Mouse (Mus musculus) heart, postnatal 0 days (tissue): ENCODE measurements around the gene 9530003J23Rik. TPM values are rescaled to one million over a fixed set of nuclear protein-coding genes. Genes with fewer than 3 reads are reported as not detected.
A peak's percentile ranks its signal among the peaks of the same experiment; 100 is the strongest.

Source experiments
- ATAC-seq: fragments of 200-750 bp; cut with Nextera tagmentation; 2 replicates; pipeline ENCODE4 v1.8.0; 2017; ENCODE audit warnings: low read depth, moderate number of reproducible peaks, moderate library complexity; ENCODE audit not compliant: insufficient read depth
- DNase-seq: peaks from one replicate; pipeline ENCODE4 v3.0.0-alpha.2; 2016; ENCODE audit warnings: low spot score
- H3K27ac ChIP-seq: fragments of 300-500 bp; sonication (generic); 2 replicates; pipeline ENCODE4 v1.5.1; 2014; ENCODE audit warnings: low read depth, mild to moderate bottlenecking
- H3K27me3 ChIP-seq: fragments of 300-500 bp; sonication (generic); 2 replicates; pipeline ENCODE4 v1.6.1; 2014; ENCODE audit warnings: low read length, mixed read lengths; ENCODE audit not compliant: control insufficient read depth, insufficient read depth
- H3K36me3 ChIP-seq: fragments of 300-500 bp; sonication (generic); replicated peaks from 2 replicates; pipeline ENCODE4 v1.6.1; 2014; ENCODE audit warnings: low read length, mixed read lengths; ENCODE audit not compliant: control insufficient read depth, insufficient read depth
- H3K4me1 ChIP-seq: fragments of 300-500 bp; sonication (generic); 2 replicates; pipeline ENCODE4 v1.6.1; 2014; ENCODE audit warnings: antibody characterized with exemption; ENCODE audit not compliant: control insufficient read depth, insufficient read depth
- H3K4me2 ChIP-seq: fragments of 300-500 bp; sonication (generic); 2 replicates; pipeline ENCODE4 v1.6.1; 2014; ENCODE audit warnings: low read depth, mild to moderate bottlenecking, low read length, moderate library complexity
- H3K4me3 ChIP-seq: fragments of 300-500 bp; sonication (generic); 2 replicates; pipeline ENCODE4 v1.5.1; 2014; ENCODE audit warnings: low read depth, low read length
- H3K9ac ChIP-seq: fragments of 300-500 bp; sonication (generic); replicated peaks from 2 replicates; pipeline ENCODE4 v1.6.1; 2014; ENCODE audit warnings: low read depth, low read length, mixed read lengths
- H3K9me3 ChIP-seq: fragments of 300-500 bp; sonication (generic); replicated peaks from 2 replicates; pipeline ENCODE4 v1.6.1; 2016; ENCODE audit warnings: low read length; ENCODE audit not compliant: control insufficient read depth
- CTCF ChIP-seq: IDR thresholded peaks from 2 replicates; pipeline ENCODE4 v1.5.1; 2016; ENCODE audit warnings: antibody characterized with exemption, control low read depth, low read depth
- EP300 ChIP-seq: IDR thresholded peaks from 2 replicates; pipeline ENCODE4 v1.6.1; 2016; ENCODE audit warnings: antibody characterized with exemption, low read depth
- WGBS: fragments of 180-500 bp; shearing (Covaris S2); extraction: QIAGEN DNeasy Blood & Tissue Kit; methylation state at CpG from one replicate; pipeline ENCODE4 v1.1.7; 2014; 5-methylcytosine and 5-hydroxymethylcytosine counted together
- polyA plus RNA-seq: library from polyadenylated mRNA; unstranded; fragments of >200 nt; fragmentation: Nextera tagmentation; extraction: Ambion mirVana; gene quantifications from 2 replicates; pipeline ENCODE4 v1.2.1, GENCODE M21; 2015
- total RNA-seq: library from RNA; depleted of rRNA; stranded (reverse); fragments of >200 nt; gene quantifications from 2 replicates; pipeline ENCODE4 v1.2.3, GENCODE M21; 2014; ENCODE audit warnings: low replicate concordance

9530003J23Rik gene
- total and polyA plus RNA-seq, 2 experiments from 2014 or later: not detected

DNA sequence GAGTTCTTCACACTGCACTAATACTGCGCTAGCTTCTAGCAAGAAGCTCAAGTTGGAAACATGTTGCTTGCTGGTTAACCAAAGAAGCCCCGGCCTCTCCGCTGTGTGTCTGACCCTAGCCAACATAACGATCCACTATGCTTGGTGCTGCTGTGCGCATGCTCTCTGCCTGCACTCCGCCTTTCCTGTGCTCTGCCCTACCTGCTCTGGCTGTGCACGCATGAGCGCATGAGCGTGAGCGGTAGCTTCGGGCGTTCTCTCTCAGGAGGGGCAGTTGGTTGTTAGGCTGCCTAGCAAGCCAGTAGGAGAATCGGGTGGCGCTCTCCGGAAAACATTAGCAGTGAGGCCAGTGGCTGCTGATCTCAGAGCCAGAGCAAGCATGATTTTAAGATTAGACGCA is 8.7 kb downstream of the 9530003J23Rik start:
- TF ChIP-seq CTCF (no peak), EP300 (no peak)
- Histone ChIP-seq H3K9me3 (no peaks in the 10 kb centered on the region), H3K4me2 (peak overlapping the region; percentile 0; the same call in 1 of the 2 replicates), H3K4me3 (no peak overlapping the region), H3K9ac (no peak overlapping the region), H3K27me3 (no peaks in the 10 kb centered on the region; the same call in 1 of the 2 replicates), H3K27ac (no peak overlapping the region), H3K36me3 (no peaks in the 10 kb centered on the region), H3K4me1 (0 out of 2 replicates have a peak, but pooled peaks cover 3% of the 10 kb centered on the region)
- ATAC-seq (no peak), DNase-seq (no peak)
- whole genome bisulfite sequencing: 69% methylated on average over 16 of the region's 16 CpGs

GRCm38 (mm10) chr10:117226002-117226401 is 12.5 kb downstream of the 9530003J23Rik start:
- Histone ChIP-seq H3K27me3 (no peaks in the 10 kb centered on the region; the same call in 1 of the 2 replicates), H3K4me1 (peaks cover 10% of the 10 kb centered on the region; the same call in 1 of the 2 replicates), H3K4me2 (no peak overlapping the region), H3K36me3 (peaks cover 17% of the 10 kb centered on the region), H3K9me3 (no peaks in the 10 kb centered on the region), H3K4me3 (no peak overlapping the region), H3K9ac (no peak overlapping the region), H3K27ac (no peak overlapping the region)
- ATAC-seq: no peak
- 57% methylated on average over 3 of the region's 3 CpGs for WGBS
- no peak for DNase-seq
- TF ChIP-seq CTCF (no peak), EP300 (no peak)

DNA sequence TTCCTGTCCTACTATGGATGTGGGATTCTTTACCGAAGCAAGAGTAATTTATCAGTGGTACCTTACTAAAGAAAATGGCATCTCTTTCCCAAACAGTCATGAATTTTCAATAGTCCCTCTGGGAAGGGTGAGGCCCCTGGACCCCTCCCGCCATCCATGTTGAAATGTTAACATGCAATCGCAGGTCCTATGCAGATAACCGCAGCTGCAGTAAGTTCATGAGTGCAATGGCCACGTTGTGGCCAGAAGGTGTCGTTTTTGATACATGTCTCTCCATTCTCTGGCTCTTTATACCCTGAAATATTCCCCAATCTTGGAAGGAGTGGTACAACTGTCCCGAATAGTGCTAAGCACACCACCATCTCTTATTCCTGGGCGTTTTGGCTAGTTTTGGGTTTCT is 13.4 kb downstream of the 9530003J23Rik start:
- DNase-seq (no peak), ATAC-seq (no peak)
- Histone ChIP-seq H3K9me3 (no peaks in the 10 kb centered on the region), H3K4me1 (peaks cover 10% of the 10 kb centered on the region; the same call in 1 of the 2 replicates), H3K4me3 (peak overlapping the region; percentile 88; the same call in 1 of the 2 replicates), H3K4me2 (peak overlapping the region; percentile 80), H3K9ac (no peak overlapping the region), H3K36me3 (peaks cover 26% of the 10 kb centered on the region), H3K27ac (no peak overlapping the region), H3K27me3 (no peaks in the 10 kb centered on the region; the same call in 1 of the 2 replicates)
- WGBS: 53% methylated on average over 8 of the region's 8 CpGs
- TF ChIP-seq EP300 (no peak), CTCF (no peak; the same call in 1 of the 2 replicates)

- WGBS: 1% methylated on average over 62 of the region's 63 CpGs
- TF ChIP-seq EP300 (no peak), CTCF (no peak)
- peaks cover 10% of the 10 kb centered on the region; the same call in 1 of the 2 replicates for H3K4me1 ChIP-seq
These were observed 14.2 kb downstream of the 9530003J23Rik start, which contains the start of gene Yeats4 for GRCm38 (mm10) chr10:117224102-117224990. Yeats4 (minus strand) TSS chr10:117224507.

DNA sequence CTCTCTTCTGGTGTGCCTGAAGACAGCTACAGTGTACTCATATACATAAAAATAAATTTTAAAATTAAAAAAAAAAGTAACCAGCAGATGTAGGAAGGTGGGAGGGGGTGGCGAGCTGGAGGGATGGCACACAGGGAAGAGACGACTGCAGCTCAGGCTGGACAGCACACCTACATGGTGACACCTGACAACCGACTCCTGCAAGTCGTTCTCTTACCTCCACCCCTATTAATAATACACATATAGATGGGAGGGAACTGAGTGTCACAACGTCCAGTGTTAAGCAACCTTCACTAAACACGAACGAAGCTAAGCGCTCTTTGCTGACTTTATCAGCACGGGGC is 14.8 kb downstream of the 9530003J23Rik start:
- no peak for TF ChIP-seq EP300
- no peak for TF ChIP-seq CTCF
- Histone ChIP-seq H3K27me3 (no peaks in the 10 kb centered on the region), H3K9me3 (no peaks in the 10 kb centered on the region), H3K36me3 (peaks cover 36% of the 10 kb centered on the region), H3K4me2 (peak overlapping the region; percentile 80), H3K4me1 (peaks cover 10% of the 10 kb centered on the region; the same call in 1 of the 2 replicates), H3K9ac (peak overlapping the region; percentile 93), H3K4me3 (peak overlapping the region; percentile 88), H3K27ac (peak overlapping the region; percentile 99; the same call in 1 of the 2 replicates)
- ATAC-seq: no peak
- DNase-seq: no peak
- WGBS: 0% methylated on average over 9 of the region's 9 CpGs

More at GRCm38 (mm10) chr10:117224102-117224990, 14.2 kb downstream of the 9530003J23Rik start, which contains the start of gene Yeats4:
- no peaks in the 10 kb centered on the region for H3K9me3 ChIP-seq
- DNase-seq (peak; percentile 88), ATAC-seq (peak; percentile 96)
- H3K9ac ChIP-seq: peak within 1 kb of the TSS; percentile 93
- H3K36me3 ChIP-seq: peaks cover 34% of the 10 kb centered on the region
- H3K4me3 ChIP-seq: peak within 1 kb of the TSS; percentile 88
- H3K27me3 ChIP-seq: no peaks in the 10 kb centered on the region
- peak within 1 kb of the TSS; percentile 80 for H3K4me2 ChIP-seq
- H3K27ac ChIP-seq: peak within 1 kb of the TSS; percentile 99
